Mouse (Mus musculus) heart, embryonic 11.5 days (tissue): ENCODE measurements around the gene Lonrf2. TPM values are rescaled to one million over a fixed set of nuclear protein-coding genes. Genes with fewer than 3 reads are reported as not detected.

ENCODE experiments used
- ATAC-seq: fragments of 200-750 bp; cut with Nextera tagmentation; replicated peaks from 2 replicates; pipeline ENCODE4 v1.8.0; 2017; ENCODE audit warnings: moderate library complexity; ENCODE audit not compliant: insufficient number of reproducible peaks, low FRiP score, low TSS enrichment
- H3K27ac ChIP-seq: fragments of 300-500 bp; sonication (generic); 2 replicates; pipeline ENCODE4 v1.5.1; 2014; ENCODE audit warnings: mild to moderate bottlenecking, low read depth, low read length
- H3K27me3 ChIP-seq: fragments of 300-500 bp; sonication (generic); 2 replicates; pipeline ENCODE4 v1.6.1; 2014; ENCODE audit warnings: mild to moderate bottlenecking, low read length, mixed read lengths; ENCODE audit not compliant: control insufficient read depth, insufficient read depth
- H3K36me3 ChIP-seq: fragments of 300-500 bp; sonication (generic); 2 replicates; pipeline ENCODE4 v1.6.1; 2014; ENCODE audit warnings: mild to moderate bottlenecking, low read length, moderate library complexity, mixed read lengths; ENCODE audit not compliant: control insufficient read depth, insufficient read depth
- H3K4me1 ChIP-seq: fragments of 300-500 bp; sonication (generic); 2 replicates; pipeline ENCODE4 v1.6.1; 2014; ENCODE audit warnings: low read length; ENCODE audit not compliant: control insufficient read depth, insufficient read depth
- H3K4me2 ChIP-seq: fragments of 300-500 bp; sonication (generic); 2 replicates; pipeline ENCODE4 v1.6.1; 2014; ENCODE audit warnings: mild to moderate bottlenecking, moderate library complexity
- H3K4me3 ChIP-seq: fragments of 300-500 bp; sonication (generic); 2 replicates; pipeline ENCODE4 v1.5.1; 2014; ENCODE audit warnings: low read depth, low read length
- H3K9ac ChIP-seq: fragments of 300-500 bp; sonication (generic); 2 replicates; pipeline ENCODE4 v1.6.1; 2014; ENCODE audit warnings: mild to moderate bottlenecking, low read depth, low read length, moderate library complexity
- H3K9me3 ChIP-seq: fragments of 300-500 bp; sonication (generic); replicated peaks from 2 replicates; pipeline ENCODE4 v1.6.1; 2016; ENCODE audit warnings: low read length; ENCODE audit not compliant: control insufficient read depth
- WGBS: fragments of 180-500 bp; shearing (Covaris S2); extraction: QIAGEN DNeasy Blood & Tissue Kit; methylation state at CpG from one replicate; pipeline ENCODE4 v1.1.7; 2014; ENCODE audit not compliant: insufficient replicate concordance; 5-methylcytosine and 5-hydroxymethylcytosine counted together
- polyA plus RNA-seq: library from polyadenylated mRNA; unstranded; fragments of >200 nt; fragmentation: Nextera tagmentation; extraction: Ambion mirVana; gene quantifications from 2 replicates; pipeline ENCODE4 v1.2.1, GENCODE M21; 2014

Gene Lonrf2
- polyA plus RNA-seq, 1 experiment from 2014 or later, result 0.93 TPM

DNA sequence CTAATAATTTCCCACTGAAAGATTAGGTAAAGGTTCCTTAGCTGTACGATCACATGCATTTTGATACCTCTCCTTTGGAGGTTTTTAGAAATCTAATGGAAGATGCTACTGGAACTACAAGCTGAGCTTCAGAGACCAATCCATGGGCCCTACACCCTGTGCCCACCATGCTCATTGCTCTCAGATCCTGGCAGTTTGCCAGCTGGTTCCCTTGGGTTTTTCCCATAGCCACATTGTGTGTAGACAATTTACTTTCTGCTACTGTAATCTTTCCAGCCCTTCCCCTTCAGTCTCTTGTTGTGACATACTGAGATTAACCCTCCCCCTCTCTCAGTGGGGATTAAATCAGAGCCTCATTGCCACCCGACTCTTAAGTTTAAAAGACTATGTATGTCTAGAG is 11.6 kb downstream of the Lonrf2 start:
- no peaks in the 10 kb centered on the region for H3K27me3 ChIP-seq
- no peak for ATAC-seq
- H3K9me3 ChIP-seq, result no peaks in the 10 kb centered on the region
- WGBS, result 61% methylated on average over 2 of the region's 2 CpGs
- no peak overlapping the region for H3K27ac ChIP-seq
- no peak overlapping the region for H3K9ac ChIP-seq
- H3K36me3 ChIP-seq, result no peaks in the 10 kb centered on the region
- no peak overlapping the region for H3K4me2 ChIP-seq
- no peaks in the 10 kb centered on the region for H3K4me1 ChIP-seq
- H3K4me3 ChIP-seq, result no peak overlapping the region

DNA sequence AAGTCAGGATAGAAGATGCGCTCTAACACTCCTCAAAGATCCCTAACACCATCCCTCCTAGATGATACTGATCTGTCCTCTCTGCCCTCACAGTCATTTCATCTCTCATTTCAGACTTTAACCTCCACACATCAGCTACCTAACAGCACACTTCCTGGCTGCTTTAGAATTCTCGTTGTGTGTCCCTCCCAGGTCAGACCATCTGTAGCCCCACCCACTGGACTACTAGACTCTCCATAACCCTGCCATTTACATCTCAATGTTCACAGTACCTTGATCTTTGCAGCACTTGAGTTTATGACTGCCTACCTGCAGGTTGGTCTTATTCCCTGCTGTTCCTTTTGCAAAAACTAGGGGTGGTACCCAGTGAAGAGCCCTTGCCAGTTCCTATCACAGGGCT is 12.7 kb downstream of the Lonrf2 start:
- 67% methylated on average over 2 of the region's 2 CpGs for WGBS
- Histone ChIP-seq H3K4me3 (no peak overlapping the region), H3K4me2 (no peak overlapping the region), H3K9me3 (no peaks in the 10 kb centered on the region), H3K27ac (no peak overlapping the region), H3K36me3 (no peaks in the 10 kb centered on the region), H3K27me3 (no peaks in the 10 kb centered on the region), H3K4me1 (no peaks in the 10 kb centered on the region), H3K9ac (no peak overlapping the region)
- ATAC-seq, result no peak

DNA sequence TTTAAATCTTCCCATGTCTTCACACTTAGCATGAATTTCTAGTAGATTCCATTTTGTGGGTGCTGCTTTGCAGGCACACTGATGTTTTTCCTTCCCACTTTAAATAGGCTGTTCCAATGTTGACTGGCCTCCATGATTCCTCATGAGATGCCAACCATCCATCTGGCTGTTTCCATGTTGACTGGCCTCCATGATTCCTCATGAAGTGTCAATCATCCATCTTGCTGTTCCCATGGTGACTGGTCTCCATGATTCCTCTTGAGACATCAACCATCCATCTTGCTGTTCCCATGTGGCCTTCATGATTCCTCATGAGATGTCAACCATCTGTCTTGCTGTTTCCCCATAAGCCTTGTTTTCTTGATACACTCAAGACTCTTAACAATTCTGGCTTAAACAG is 16.8 kb downstream of the Lonrf2 start:
- no peak for ATAC-seq
- Histone ChIP-seq H3K27me3 (no peaks in the 10 kb centered on the region), H3K4me2 (no peak overlapping the region), H3K9me3 (no peaks in the 10 kb centered on the region), H3K9ac (no peak overlapping the region), H3K27ac (no peak overlapping the region), H3K36me3 (no peaks in the 10 kb centered on the region), H3K4me1 (peaks cover 4% of the 10 kb centered on the region; the same call in 1 of the 2 replicates), H3K4me3 (no peak overlapping the region)

DNA sequence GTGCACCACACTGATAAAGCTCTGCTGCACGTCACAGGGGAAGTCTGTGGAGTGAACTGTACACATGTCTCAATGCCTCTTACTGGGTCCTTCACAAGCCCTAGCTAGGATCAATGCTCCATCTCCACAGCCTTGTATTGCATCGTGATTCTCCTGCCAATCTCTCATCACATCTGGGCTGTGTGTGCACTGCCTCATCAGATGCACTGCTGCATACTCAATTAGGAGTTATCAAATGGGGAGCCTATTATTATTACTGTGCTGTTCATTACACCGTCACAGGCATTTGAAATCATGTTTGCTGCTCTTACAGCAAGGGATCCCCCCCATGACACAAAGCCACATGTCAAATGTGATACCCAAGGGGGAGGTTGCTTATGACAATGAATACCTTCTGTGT is 18.8 kb downstream of the Lonrf2 start:
- no peaks in the 10 kb centered on the region for H3K27me3 ChIP-seq
- no peaks in the 10 kb centered on the region for H3K36me3 ChIP-seq
- H3K4me1 ChIP-seq, result peaks cover 4% of the 10 kb centered on the region; the same call in 1 of the 2 replicates
- 72% methylated on average over 3 of the region's 3 CpGs for WGBS
- no peak overlapping the region for H3K9ac ChIP-seq
- no peaks in the 10 kb centered on the region for H3K9me3 ChIP-seq
- H3K27ac ChIP-seq, result no peak overlapping the region
- H3K4me2 ChIP-seq, result no peak overlapping the region
- no peak for ATAC-seq
- no peak overlapping the region for H3K4me3 ChIP-seq

DNA sequence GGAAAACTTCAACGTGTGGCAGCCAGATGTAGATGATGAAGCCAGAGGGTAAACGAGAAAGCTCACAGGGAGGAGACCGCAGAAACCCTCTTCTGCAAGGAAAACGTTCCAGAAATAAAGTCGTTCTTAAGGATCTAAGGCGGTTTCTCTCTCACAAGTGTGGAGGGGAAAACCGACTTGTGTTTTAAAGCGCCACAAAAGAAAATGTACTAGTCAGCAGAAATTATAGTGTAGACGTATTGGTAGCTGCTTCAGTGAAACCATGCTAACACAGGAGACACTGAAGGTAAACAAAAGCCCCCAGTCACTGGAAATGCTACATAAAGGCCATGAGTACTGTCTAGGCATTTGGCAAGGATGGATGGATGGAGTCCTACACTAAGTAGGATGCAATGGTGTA is 19.2 kb downstream of the Lonrf2 start:
- 72% methylated on average over 9 of the region's 9 CpGs for WGBS
- no peak for ATAC-seq

DNA sequence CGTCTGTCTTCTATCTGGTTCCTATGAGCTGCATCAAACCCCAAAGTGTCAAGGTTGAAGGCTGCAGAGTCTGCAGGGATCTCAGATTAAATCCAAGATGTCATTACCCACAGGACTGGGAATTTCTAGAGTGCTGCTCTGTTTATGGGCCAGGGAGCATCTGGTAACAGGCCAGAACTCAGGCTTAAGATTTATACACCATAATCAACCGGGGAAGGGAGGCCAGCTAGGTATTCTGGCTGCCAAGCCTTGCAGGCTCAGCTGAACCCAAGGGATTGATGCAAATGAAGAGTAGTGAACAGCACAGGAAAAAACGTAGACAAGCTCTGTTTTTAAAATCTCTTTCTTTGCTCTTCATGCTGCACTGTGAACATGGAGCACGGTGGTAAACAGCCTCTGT is 20.2 kb downstream of the Lonrf2 start:
- Histone ChIP-seq H3K4me1 (peaks cover 4% of the 10 kb centered on the region; the same call in 1 of the 2 replicates), H3K4me3 (no peak overlapping the region), H3K9ac (no peak overlapping the region), H3K4me2 (no peak overlapping the region), H3K9me3 (no peaks in the 10 kb centered on the region), H3K36me3 (no peaks in the 10 kb centered on the region), H3K27me3 (no peaks in the 10 kb centered on the region), H3K27ac (no peak overlapping the region)
- WGBS, result 63% methylated on average over 4 of the region's 4 CpGs
- ATAC-seq, result no peak

More for the DNA sequence above, 19.2 kb downstream of the Lonrf2 start:
- no peak overlapping the region for H3K9ac ChIP-seq
- no peak overlapping the region for H3K4me2 ChIP-seq
- H3K27me3 ChIP-seq, result no peaks in the 10 kb centered on the region
- H3K9me3 ChIP-seq, result no peaks in the 10 kb centered on the region
- H3K4me1 ChIP-seq, result peaks cover 4% of the 10 kb centered on the region; the same call in 1 of the 2 replicates
- H3K4me3 ChIP-seq, result no peak overlapping the region
- no peaks in the 10 kb centered on the region for H3K36me3 ChIP-seq
- H3K27ac ChIP-seq, result no peak overlapping the region

DNA sequence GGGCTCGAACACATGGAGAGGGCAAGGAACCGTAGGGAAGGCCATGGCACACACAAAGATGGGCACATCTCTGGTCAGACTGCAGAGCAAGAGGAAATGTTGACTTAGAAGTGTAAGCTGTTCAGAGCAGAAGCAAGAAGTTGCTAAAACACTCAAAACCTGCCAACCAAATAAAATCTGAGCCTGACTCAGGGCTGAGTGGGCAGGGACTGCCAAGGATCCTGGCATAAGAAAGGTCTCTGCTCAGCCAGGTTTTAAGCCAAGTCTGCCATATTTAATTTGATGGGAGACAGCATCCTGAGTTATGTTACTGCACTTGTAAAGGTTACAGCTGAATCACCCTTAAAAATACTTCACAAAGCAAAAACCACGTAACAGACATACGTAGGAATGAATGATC is 29.4 kb downstream of the Lonrf2 start:
- 92% methylated on average over 4 of the region's 4 CpGs for WGBS
- ATAC-seq, result no peak

DNA sequence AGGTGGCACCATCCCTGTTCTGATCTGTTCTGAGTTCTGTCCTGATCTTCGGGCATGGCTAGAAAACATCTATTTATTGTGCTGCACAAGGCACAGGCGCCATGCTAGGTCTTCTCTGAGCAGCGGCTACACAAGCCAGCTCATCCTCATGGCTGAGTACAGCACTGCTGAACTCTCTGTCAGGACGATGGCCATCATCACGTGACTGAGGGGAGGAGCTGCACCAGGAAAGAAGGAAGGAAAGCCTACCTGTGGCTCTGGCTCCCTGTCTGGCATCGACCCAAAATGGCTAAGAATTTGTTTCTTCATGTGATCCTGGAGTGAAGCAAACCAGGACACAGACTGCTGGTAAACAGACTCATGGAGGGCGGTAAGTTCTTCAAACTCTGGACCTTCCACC is 36.1 kb downstream of the Lonrf2 start:
- no peak overlapping the region for H3K27ac ChIP-seq

More for the DNA sequence above, 29.4 kb downstream of the Lonrf2 start:
- H3K36me3 ChIP-seq, result no peaks in the 10 kb centered on the region
- no peaks in the 10 kb centered on the region for H3K4me1 ChIP-seq
- H3K4me3 ChIP-seq, result no peak overlapping the region
- no peak overlapping the region for H3K9ac ChIP-seq
- H3K4me2 ChIP-seq, result no peak overlapping the region
- H3K27ac ChIP-seq, result no peak overlapping the region
- no peaks in the 10 kb centered on the region for H3K9me3 ChIP-seq
- no peaks in the 10 kb centered on the region for H3K27me3 ChIP-seq

DNA sequence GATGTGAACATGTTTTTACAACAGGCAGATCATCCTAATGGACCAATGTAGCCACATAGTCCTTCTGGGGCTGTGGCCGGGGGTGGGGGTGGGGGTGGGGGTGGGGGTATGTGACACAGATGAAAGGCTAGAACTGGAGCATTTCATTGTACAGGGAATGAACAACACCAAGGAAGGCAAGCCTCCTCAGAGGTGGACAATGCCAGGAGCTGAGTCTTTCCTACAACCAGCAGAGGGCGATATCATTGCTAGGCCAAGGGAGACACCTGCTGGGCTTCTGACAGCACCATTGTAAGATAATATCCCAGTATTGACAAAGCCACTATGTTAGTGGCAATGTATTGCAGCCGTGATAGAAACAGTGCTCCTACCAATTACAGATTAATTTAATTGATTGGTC is 37.2 kb downstream of the Lonrf2 start:
- H3K36me3 ChIP-seq, result 0 out of 2 replicates have a peak, but pooled peaks cover 2% of the 10 kb centered on the region
- WGBS, result 23% methylated on average over 3 of the region's 3 CpGs
- no peak overlapping the region for H3K27ac ChIP-seq
- H3K4me3 ChIP-seq, result no peak overlapping the region
- H3K4me2 ChIP-seq, result no peak overlapping the region
- H3K27me3 ChIP-seq, result no peaks in the 10 kb centered on the region
- H3K4me1 ChIP-seq, result no peaks in the 10 kb centered on the region
- no peak for ATAC-seq
- no peak overlapping the region for H3K9ac ChIP-seq
- no peaks in the 10 kb centered on the region for H3K9me3 ChIP-seq

More for the DNA sequence above, 36.1 kb downstream of the Lonrf2 start:
- no peaks in the 10 kb centered on the region for H3K4me1 ChIP-seq
- no peak for ATAC-seq
- no peak overlapping the region for H3K4me3 ChIP-seq
- 0 out of 2 replicates have a peak, but pooled peaks cover 2% of the 10 kb centered on the region for H3K36me3 ChIP-seq
- no peak overlapping the region for H3K4me2 ChIP-seq
- H3K27me3 ChIP-seq, result no peaks in the 10 kb centered on the region
- no peaks in the 10 kb centered on the region for H3K9me3 ChIP-seq
- 70% methylated on average over 7 of the region's 7 CpGs for WGBS
- no peak overlapping the region for H3K9ac ChIP-seq
